Comparison of ENCODE assay signal across 8 mouse cellular contexts in genomic region chr11:95830411-95831275, GRCm38 (mm10). TPM values are rescaled to one million over a fixed set of nuclear protein-coding genes. Genes with fewer than 3 reads are reported as not detected.
DNase-seq lines count a peak whose midpoint lies in the region; ATAC-seq and TF ChIP-seq lines count a peak whose summit lies in the region.

No protein-coding gene starts in this region.

- no peak for TF ChIP-seq CTCF in testis, adult 2 months (IDR thresholded peaks at IDR 0.05; ENCODE audit: control insufficient read depth, insufficient read depth, insufficient replicate concordance, low read depth, low read length)

- peak overlapping the region; percentile 10 for H3K4me3 ChIP-seq in testis, adult 2 months (ENCODE audit: control insufficient read depth, low read depth, low read length)
- peak overlapping the region; percentile 31 for H3K4me3 ChIP-seq in limb, embryonic 12.5 days (replicated peaks)
- peak overlapping the region; percentile 31 for H3K4me3 ChIP-seq in neural tube, embryonic 15.5 days (replicated peaks)

- ATAC-seq in CD4-positive, CD25-positive, alpha-beta regulatory T cell, adult 4 months, result no peak
- no peak for ATAC-seq in limb, embryonic 12.5 days (ENCODE audit: insufficient number of reproducible peaks, insufficient read depth, low FRiP score, low TSS enrichment, low read depth)
- ATAC-seq in neural tube, embryonic 15.5 days (ENCODE audit: low FRiP score), result no peak
- ATAC-seq in monocyte, adult 5-6 weeks (replicated peaks; ENCODE audit: insufficient number of reproducible peaks, low FRiP score, low TSS enrichment, poor library complexity, severe bottlenecking), result no peak

- no peak overlapping the region for H3K27ac ChIP-seq in testis, adult 2 months (ENCODE audit: control insufficient read depth, insufficient read depth, low read depth, low read length)
- H3K27ac ChIP-seq in limb, embryonic 12.5 days, result no peak overlapping the region
- H3K27ac ChIP-seq in neural tube, embryonic 15.5 days (replicated peaks), result no peak overlapping the region

- 2% methylated on average over 80 of the region's 80 CpGs for WGBS in limb, embryonic 12.5 days
- 4% methylated on average over 78 of the region's 80 CpGs for WGBS in neural tube, embryonic 15.5 days

- DNase-seq in CD4-positive, CD25-positive, alpha-beta regulatory T cell, adult 2 months (ENCODE audit: low read depth, low spot score), result peak; percentile 51
- DNase-seq in testis, postnatal 14 days (ENCODE audit: low spot score), result no peak
- no peak for DNase-seq in right cerebral cortex, adult 2 months (ENCODE audit: low spot score in 2 of 2)

- H3K4me2 ChIP-seq in limb, embryonic 12.5 days, result peak overlapping the region; percentile 54
- peak overlapping the region; percentile 52 for H3K4me2 ChIP-seq in neural tube, embryonic 15.5 days

- no peaks in the 10 kb centered on the region for H3K36me3 ChIP-seq in testis, adult 2 months (ENCODE audit: control insufficient read depth, insufficient read depth, low read length)
- no peaks in the 10 kb centered on the region for H3K36me3 ChIP-seq in limb, embryonic 12.5 days
- no peaks in the 10 kb centered on the region for H3K36me3 ChIP-seq in neural tube, embryonic 15.5 days

- peaks cover 9% of the 10 kb centered on the region for H3K4me1 ChIP-seq in testis, adult 2 months (ENCODE audit: control insufficient read depth, insufficient read depth, low read length)
- peaks cover 42% of the 10 kb centered on the region for H3K4me1 ChIP-seq in limb, embryonic 12.5 days (replicated peaks)
- H3K4me1 ChIP-seq in neural tube, embryonic 15.5 days, result peaks cover 35% of the 10 kb centered on the region

- 0 out of 2 replicates have a peak overlapping the region, but pooled peaks have one; percentile 32 for H3K9ac ChIP-seq in limb, embryonic 12.5 days (replicated peaks)
- 0 out of 2 replicates have a peak overlapping the region, but pooled peaks have one; percentile 23 for H3K9ac ChIP-seq in neural tube, embryonic 15.5 days (replicated peaks)

- no peaks in the 10 kb centered on the region for H3K9me3 ChIP-seq in limb, embryonic 12.5 days
- no peaks in the 10 kb centered on the region for H3K9me3 ChIP-seq in neural tube, embryonic 15.5 days (replicated peaks)

- H3K27me3 ChIP-seq in testis, adult 2 months (ENCODE audit: control insufficient read depth, insufficient read depth, low read length), result no peaks in the 10 kb centered on the region
- H3K27me3 ChIP-seq in limb, embryonic 12.5 days, result peaks cover 100% of the 10 kb centered on the region
- peaks cover 93% of the 10 kb centered on the region for H3K27me3 ChIP-seq in neural tube, embryonic 15.5 days (replicated peaks)

- no peak for TF ChIP-seq POLR2A in testis, adult 2 months (IDR thresholded peaks at IDR 0.05; ENCODE audit: control insufficient read depth, low read depth, low read length)

RNA-seq across cellular contexts. Expression of gene Phospho1, which starts 6.3 kb away (rescaled TPM):
- not detected for polyA plus RNA-seq in CD4-positive, CD25-positive, alpha-beta regulatory T cell, adult 4 months (2017; shearing (Covaris generic))
- polyA plus RNA-seq in testis, adult 2 months (2012; rRNA removed), result 371 and 441 TPM in 2 replicates
- polyA plus RNA-seq in limb, embryonic 12.5 days (2016; fragmentation: Nextera tagmentation; extraction: Ambion mirVana), result not detected in 2 replicates
- 0.64 TPM in 1 of 2 replicates, not detected in the other for polyA plus RNA-seq in neural tube, embryonic 15.5 days (2015; fragmentation: Nextera tagmentation; extraction: Ambion mirVana)
- total RNA-seq in monocyte, adult 5-6 weeks (2017), result 2.8 to 3.6 TPM in 2 of 3 replicates, not detected in the other

RNA-seq across cellular contexts. Expression of gene Gngt2, which starts 6.4 kb away (rescaled TPM):
- polyA plus RNA-seq in CD4-positive, CD25-positive, alpha-beta regulatory T cell, adult 4 months (2017; shearing (Covaris generic)), result 10 to 100 TPM; 56.7 to 64.5 TPM
- 0.41 and 0.49 TPM in 2 replicates for polyA plus RNA-seq in testis, adult 2 months (2012; rRNA removed)
- 10.1 and 10.2 TPM in 2 replicates for polyA plus RNA-seq in limb, embryonic 12.5 days (2016; fragmentation: Nextera tagmentation; extraction: Ambion mirVana)
- polyA plus RNA-seq in neural tube, embryonic 15.5 days (2015; fragmentation: Nextera tagmentation; extraction: Ambion mirVana), result 3.5 and 13.2 TPM in 2 replicates
- 863 to 2,060 TPM (median 1,763 TPM) in 3 replicates for total RNA-seq in monocyte, adult 5-6 weeks (2017)

RNA-seq across cellular contexts. Expression of gene Abi3, which starts 11.6 kb away (rescaled TPM):
- polyA plus RNA-seq in CD4-positive, CD25-positive, alpha-beta regulatory T cell, adult 4 months (2017; shearing (Covaris generic)), result 10 to 100 TPM; 83.1 to 93.7 TPM
- polyA plus RNA-seq in testis, adult 2 months (2012; rRNA removed), result 0.58 and 0.93 TPM in 2 replicates
- polyA plus RNA-seq in limb, embryonic 12.5 days (2016; fragmentation: Nextera tagmentation; extraction: Ambion mirVana), result 3.8 and 4.5 TPM in 2 replicates
- 1.6 and 15.2 TPM in 2 replicates for polyA plus RNA-seq in neural tube, embryonic 15.5 days (2015; fragmentation: Nextera tagmentation; extraction: Ambion mirVana)
- 160 to 201 TPM (median 188 TPM) in 3 replicates for total RNA-seq in monocyte, adult 5-6 weeks (2017)

Comparison
In these comparisons a context has a peak if more than half of its experiments do, and no peak if none do; other contexts are left out.
1. RNA of gene Phospho1, which starts 6.3 kb away (polyA plus RNA-seq): 371 to 441 TPM in testis, adult 2 months; 0.64 TPM in neural tube, embryonic 15.5 days, not detected in limb, embryonic 12.5 days and not detected in CD4-positive, CD25-positive, alpha-beta regulatory T cell, adult 4 months; every median in the first group is over 100 times any median in the second.
2. Peak in every context shown above with its lines, with median percentiles within 50 percentile points of each other: H3K4me3 ChIP-seq.